Comparison of ENCODE assay signal across 12 mouse cellular contexts in the genomic region with DNA sequence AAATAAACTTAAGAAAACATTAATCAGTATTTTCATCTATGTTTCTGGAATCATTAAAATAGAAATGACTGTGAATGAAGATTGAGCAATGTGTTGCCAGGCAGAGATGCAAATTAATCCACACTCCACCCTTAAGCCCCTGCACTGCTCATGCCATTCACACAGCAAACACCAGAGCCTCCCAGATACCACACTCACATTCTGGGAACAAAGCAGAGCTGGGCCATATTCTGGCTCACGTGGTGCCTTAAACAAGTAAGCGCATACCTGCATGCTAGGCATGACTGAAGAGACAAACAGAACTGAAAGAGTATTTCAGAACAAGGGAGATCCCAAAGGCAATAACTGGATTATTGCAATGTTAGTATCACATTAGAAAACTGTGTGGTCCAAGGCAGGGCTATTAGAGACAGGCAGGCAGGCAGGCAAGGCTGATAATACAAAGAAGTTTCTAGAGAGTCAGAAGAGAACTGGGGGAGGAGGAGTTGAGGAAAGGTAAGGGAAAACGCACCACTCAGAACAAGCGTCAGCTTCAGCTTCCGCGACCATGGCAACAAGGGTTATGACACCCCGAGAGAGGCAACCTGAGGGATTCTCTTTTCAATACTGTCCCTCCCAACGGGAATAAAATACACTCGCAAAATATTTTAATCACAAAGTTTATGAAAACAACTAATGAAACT.
A peak's percentile ranks its signal among the peaks of the same experiment; 100 is the strongest.
DNase-seq lines count a peak whose midpoint lies in the region; ATAC-seq and TF ChIP-seq lines count a peak whose summit lies in the region.
"Had no signal": no experiment of that assay in that cellular context is flagged by ENCODE, and none has a peak within 500 bp of the region (broad histone marks: within the 10 kb centered on the region; RNA-seq: fewer than 3 reads in every experiment).

No protein-coding gene starts in this region.

- no peak for TF ChIP-seq CTCF in lung, postnatal 0 days (IDR thresholded peaks at IDR 0.05)

- H3K9ac ChIP-seq in embryonic facial prominence, embryonic 14.5 days (ENCODE audit: low read depth, low read length): no peak overlapping the region
- H3K9ac ChIP-seq in hindbrain, embryonic 14.5 days: no peak overlapping the region
- H3K9ac ChIP-seq in midbrain, embryonic 14.5 days (replicated peaks; ENCODE audit: low read length): no peak overlapping the region
- H3K9ac ChIP-seq in lung, postnatal 0 days (replicated peaks; ENCODE audit: low read depth): no peak overlapping the region
- H3K9ac ChIP-seq: heart, embryonic 12.5 days had no signal

- no peaks in the 10 kb centered on the region for H3K9me3 ChIP-seq in embryonic facial prominence, embryonic 14.5 days (ENCODE audit: control insufficient read depth, low read length)
- no peaks in the 10 kb centered on the region for H3K9me3 ChIP-seq in hindbrain, embryonic 14.5 days (ENCODE audit: control insufficient read depth, low read length)
- H3K9me3 ChIP-seq in midbrain, embryonic 14.5 days (ENCODE audit: control insufficient read depth, low read length): no peaks in the 10 kb centered on the region
- no peaks in the 10 kb centered on the region for H3K9me3 ChIP-seq in lung, postnatal 0 days (ENCODE audit: low read length)
- H3K9me3 ChIP-seq: heart, embryonic 12.5 days had no signal

- H3K4me3 ChIP-seq in embryonic facial prominence, embryonic 14.5 days (ENCODE audit: low read depth, low read length): no peak overlapping the region
- no peak overlapping the region for H3K4me3 ChIP-seq in hindbrain, embryonic 14.5 days (replicated peaks; ENCODE audit: low read length)
- no peak overlapping the region for H3K4me3 ChIP-seq in midbrain, embryonic 14.5 days (replicated peaks; ENCODE audit: low read depth, low read length)
- no peak overlapping the region for H3K4me3 ChIP-seq in lung, postnatal 0 days (ENCODE audit: low read depth, low read length)
- H3K4me3 ChIP-seq: heart, embryonic 12.5 days had no signal

- peak; percentile 86; the same call in 1 of the 2 replicates for ATAC-seq in embryonic facial prominence, embryonic 14.5 days (ENCODE audit: low read depth)
- peak; percentile 82 for ATAC-seq in hindbrain, embryonic 14.5 days (ENCODE audit: low FRiP score)
- peak; percentile 77; the same call in 1 of the 2 replicates for ATAC-seq in midbrain, embryonic 14.5 days (ENCODE audit: low FRiP score, low TSS enrichment)
- ATAC-seq in lung, postnatal 0 days: no peak

- no peak overlapping the region for H3K4me2 ChIP-seq in embryonic facial prominence, embryonic 14.5 days (ENCODE audit: low read depth, low read length)
- H3K4me2 ChIP-seq in hindbrain, embryonic 14.5 days (replicated peaks): no peak overlapping the region
- H3K4me2 ChIP-seq in midbrain, embryonic 14.5 days (ENCODE audit: low read length): no peak overlapping the region
- H3K4me2 ChIP-seq in lung, postnatal 0 days (replicated peaks; ENCODE audit: low read depth, low read length): no peak overlapping the region
- H3K4me2 ChIP-seq: heart, embryonic 12.5 days had no signal

- H3K27ac ChIP-seq in embryonic facial prominence, embryonic 14.5 days (replicated peaks; ENCODE audit: low read depth, low read length): no peak overlapping the region; the same call in 1 of the 2 replicates
- H3K27ac ChIP-seq in hindbrain, embryonic 14.5 days: 0 out of 2 replicates have a peak overlapping the region, but pooled peaks have one; percentile 20
- no peak overlapping the region for H3K27ac ChIP-seq in midbrain, embryonic 14.5 days (replicated peaks; ENCODE audit: low read depth, low read length)
- H3K27ac ChIP-seq in lung, postnatal 0 days (ENCODE audit: low read length): no peak overlapping the region

- no peaks in the 10 kb centered on the region for H3K27me3 ChIP-seq in embryonic facial prominence, embryonic 14.5 days (replicated peaks; ENCODE audit: control insufficient read depth, insufficient read depth, low read length)
- H3K27me3 ChIP-seq in hindbrain, embryonic 14.5 days (ENCODE audit: control insufficient read depth, insufficient read depth, low read length): no peaks in the 10 kb centered on the region
- H3K27me3 ChIP-seq in midbrain, embryonic 14.5 days (ENCODE audit: control insufficient read depth, insufficient read depth, low read length): no peaks in the 10 kb centered on the region
- H3K27me3 ChIP-seq in lung, postnatal 0 days (replicated peaks; ENCODE audit: insufficient read depth, low read length): no peaks in the 10 kb centered on the region
- H3K27me3 ChIP-seq: heart, embryonic 12.5 days had no signal

- 68% methylated on average over 9 of the region's 9 CpGs for WGBS in embryonic facial prominence, embryonic 14.5 days
- WGBS in hindbrain, embryonic 14.5 days: 50% methylated on average over 9 of the region's 9 CpGs
- WGBS in midbrain, embryonic 14.5 days: 47% methylated on average over 9 of the region's 9 CpGs
- 64% methylated on average over 9 of the region's 9 CpGs for WGBS in lung, postnatal 0 days

- TF ChIP-seq EP300 in lung, postnatal 0 days (IDR thresholded peaks at IDR 0.05): no peak

- H3K36me3 ChIP-seq in embryonic facial prominence, embryonic 14.5 days (ENCODE audit: control insufficient read depth, insufficient read depth, low read length): no peaks in the 10 kb centered on the region
- H3K36me3 ChIP-seq in hindbrain, embryonic 14.5 days (replicated peaks; ENCODE audit: control insufficient read depth, insufficient read depth): no peaks in the 10 kb centered on the region
- H3K36me3 ChIP-seq in midbrain, embryonic 14.5 days (ENCODE audit: control insufficient read depth, insufficient read depth, low read length): no peaks in the 10 kb centered on the region
- H3K36me3 ChIP-seq in lung, postnatal 0 days (ENCODE audit: insufficient read depth, low read length): no peaks in the 10 kb centered on the region
- H3K36me3 ChIP-seq: heart, embryonic 12.5 days had no signal

- DNase-seq in R1 (ENCODE audit: low read depth, low spot score) (peak; percentile 5), liver (no peak)
- peak; percentile 43 for DNase-seq in embryonic facial prominence, embryonic 14.5 days (ENCODE audit: low spot score)
- DNase-seq in hindbrain, embryonic 14.5 days (ENCODE audit: low spot score): no peak
- DNase-seq in midbrain, embryonic 14.5 days: peak; percentile 72
- no peak for DNase-seq in lung, adult 18-20 months
- no peak for DNase-seq in lung, postnatal 0 days (ENCODE audit: low spot score)
- DNase-seq: cerebellum, adult 11-12 months; gastrocnemius, postnatal 14 days; kidney, adult 8-10 months; right cerebral cortex, adult 18-20 months had no signal

- H3K4me1 ChIP-seq in embryonic facial prominence, embryonic 14.5 days (ENCODE audit: control insufficient read depth, insufficient read depth, low read length): peaks cover 22% of the 10 kb centered on the region
- H3K4me1 ChIP-seq in hindbrain, embryonic 14.5 days (replicated peaks; ENCODE audit: control insufficient read depth, insufficient read depth, low read length): 0 out of 2 replicates have a peak, but pooled peaks cover 10% of the 10 kb centered on the region
- H3K4me1 ChIP-seq in midbrain, embryonic 14.5 days (ENCODE audit: control insufficient read depth, insufficient read depth, low read length): peaks cover 7% of the 10 kb centered on the region
- H3K4me1 ChIP-seq in lung, postnatal 0 days (ENCODE audit: insufficient read depth, low read depth, low read length): no peaks in the 10 kb centered on the region

Comparison
In these comparisons a context has a peak if more than half of its experiments do, and no peak if none do; other contexts are left out.
1. DNase-seq: peak in R1 (single experiment), embryonic facial prominence, embryonic 14.5 days (single experiment) and midbrain, embryonic 14.5 days (single experiment); none in hindbrain, embryonic 14.5 days (single experiment), lung, adult 18-20 months (0 of 2), liver (single experiment) and lung, postnatal 0 days (single experiment).